Mouse (Mus musculus): ENCODE data around the gene Phf5a. TPM values are rescaled to one million over a fixed set of nuclear protein-coding genes. Genes with fewer than 3 reads are reported as not detected.
"Not testable (repeated sequence)": the region's sequence is repeated elsewhere in the genome, so short reads cannot be mapped to it uniquely, and the experiment has no call there.

Phf5a gene
- 10 to 100 TPM in 13 of 26 experiments, 1 to 10 TPM in 13; 5.7 to 60.5 (median 10.2) TPM for total RNA-seq (2018; cell fraction: chromatin; rRNA removed)
- 10 to 100 TPM; 18.9 to 30.8 (median 26.2) TPM for total RNA-seq (2018; cell fraction: cytosol; rRNA removed)
- total RNA-seq (2018; cell fraction: nucleus; rRNA removed), result 10 to 100 TPM in 23 of 26 experiments, 1 to 10 TPM in 3; 5.7 to 27.1 (median 16.4) TPM
- 24.7 to 37.1 TPM (median 25.5 TPM) in 3 replicates for polyA plus RNA-seq (2018)

GRCm38 (mm10) chr15:81871604-81872261 is at the start of gene Phf5a:
Phf5a (minus strand) TSS chr15:81871911.
- H3K4me3 ChIP-seq (ENCODE audit: inconsistent target), result peak within 1 kb of the TSS; percentile 98
- H3K79me2 ChIP-seq (ENCODE audit: inconsistent target), result peaks cover 85% of the 10 kb centered on the region
- H3K36me3 ChIP-seq (ENCODE audit: inconsistent target), result peaks cover 40% of the 10 kb centered on the region
- WGBS (ENCODE audit: missing documents), result under 1% methylated on average over 30 of the region's 30 CpGs
- peak within 1 kb of the TSS; percentile 97 for H3K27ac ChIP-seq

- H3K27ac ChIP-seq, result no peak overlapping the region
- WGBS (ENCODE audit: missing documents), result 95% methylated on average over 5 of the region's 5 CpGs
- H3K79me2 ChIP-seq (ENCODE audit: inconsistent target), result peaks cover 11% of the 10 kb centered on the region; the same call in 1 of the 2 replicates
- H3K4me3 ChIP-seq (ENCODE audit: inconsistent target), result no peak overlapping the region
- peaks cover 4% of the 10 kb centered on the region; the same call in 1 of the 2 replicates for H3K36me3 ChIP-seq (ENCODE audit: inconsistent target)
These were observed 49.5 kb upstream of the Phf5a start for GRCm38 (mm10) chr15:81921255-81921654.

GRCm38 (mm10) chr15:81920546-81921217 is 49.0 kb upstream of the Phf5a start:
- Histone ChIP-seq H3K79me2 (ENCODE audit: inconsistent target) (peaks cover 11% of the 10 kb centered on the region; the same call in 1 of the 2 replicates), H3K36me3 (ENCODE audit: inconsistent target) (peaks cover 10% of the 10 kb centered on the region; the same call in 1 of the 2 replicates), H3K4me3 (ENCODE audit: inconsistent target) (no peak overlapping the region), H3K27ac (no peak overlapping the region)
- 96% methylated on average over 10 of the region's 10 CpGs for WGBS (ENCODE audit: missing documents)

- peaks cover 26% of the 10 kb centered on the region for H3K36me3 ChIP-seq (ENCODE audit: inconsistent target)
- WGBS (ENCODE audit: missing documents), result 96% methylated on average over 5 of the region's 5 CpGs
These were observed 47.4 kb upstream of the Phf5a start for GRCm38 (mm10) chr15:81919062-81919461.

GRCm38 (mm10) chr15:81917621-81918463 is 46.1 kb upstream of the Phf5a start:
- 73% methylated on average over 6 of the region's 6 CpGs for WGBS (ENCODE audit: missing documents)
- Histone ChIP-seq H3K36me3 (ENCODE audit: inconsistent target) (peaks cover 38% of the 10 kb centered on the region), H3K27ac (no peak overlapping the region), H3K79me2 (ENCODE audit: inconsistent target) (no peaks in the 10 kb centered on the region), H3K4me3 (ENCODE audit: inconsistent target) (no peak overlapping the region)

More at GRCm38 (mm10) chr15:81919062-81919461, 47.4 kb upstream of the Phf5a start:
- peaks cover 5% of the 10 kb centered on the region; the same call in 1 of the 2 replicates for H3K79me2 ChIP-seq (ENCODE audit: inconsistent target)
- H3K27ac ChIP-seq, result no peak overlapping the region
- H3K4me3 ChIP-seq (ENCODE audit: inconsistent target), result no peak overlapping the region

- 87% methylated on average over 12 of the region's 12 CpGs for WGBS (ENCODE audit: missing documents)
- Histone ChIP-seq H3K27ac (no peak overlapping the region), H3K79me2 (ENCODE audit: inconsistent target) (no peaks in the 10 kb centered on the region), H3K36me3 (ENCODE audit: inconsistent target) (peaks cover 44% of the 10 kb centered on the region), H3K4me3 (ENCODE audit: inconsistent target) (no peak overlapping the region)
These were observed 45.5 kb upstream of the Phf5a start for GRCm38 (mm10) chr15:81917201-81917600.

GRCm38 (mm10) chr15:81915663-81916062 is 44.0 kb upstream of the Phf5a start:
- Histone ChIP-seq H3K4me3 (ENCODE audit: inconsistent target) (no peak overlapping the region), H3K27ac (no peak overlapping the region), H3K79me2 (ENCODE audit: inconsistent target) (no peaks in the 10 kb centered on the region), H3K36me3 (ENCODE audit: inconsistent target) (peaks cover 60% of the 10 kb centered on the region)
- WGBS (ENCODE audit: missing documents), result 89% methylated on average over 5 of the region's 5 CpGs

- Histone ChIP-seq H3K27ac (no peak overlapping the region), H3K79me2 (ENCODE audit: inconsistent target) (no peaks in the 10 kb centered on the region), H3K4me3 (ENCODE audit: inconsistent target) (no peak overlapping the region), H3K36me3 (ENCODE audit: inconsistent target) (peaks cover 70% of the 10 kb centered on the region)
- WGBS (ENCODE audit: missing documents), result 82% methylated on average over 5 of the region's 5 CpGs
These were observed 43.0 kb upstream of the Phf5a start for GRCm38 (mm10) chr15:81914668-81915067.

- Histone ChIP-seq H3K27ac (no peak overlapping the region), H3K36me3 (ENCODE audit: inconsistent target) (peaks cover 86% of the 10 kb centered on the region), H3K4me3 (ENCODE audit: inconsistent target) (no peak overlapping the region), H3K79me2 (ENCODE audit: inconsistent target) (no peaks in the 10 kb centered on the region)
- WGBS (ENCODE audit: missing documents), result 93% methylated on average over 2 of the region's 2 CpGs
These were observed 40.8 kb upstream of the Phf5a start for GRCm38 (mm10) chr15:81912498-81912897.

- WGBS (ENCODE audit: missing documents), result 94% methylated on average over 4 of the region's 4 CpGs
- H3K79me2 ChIP-seq (ENCODE audit: inconsistent target); H3K27ac ChIP-seq; H3K4me3 ChIP-seq (ENCODE audit: inconsistent target): not testable (repeated sequence)
- peaks cover 92% of the 10 kb centered on the region for H3K36me3 ChIP-seq (ENCODE audit: inconsistent target)
These were observed 37.1 kb upstream of the Phf5a start for GRCm38 (mm10) chr15:81908767-81909166.

GRCm38 (mm10) chr15:81907953-81908352 is 36.2 kb upstream of the Phf5a start:
- WGBS (ENCODE audit: missing documents), result 89% methylated on average over 8 of the region's 8 CpGs
- no peaks in the 10 kb centered on the region for H3K79me2 ChIP-seq (ENCODE audit: inconsistent target)
- peaks cover 92% of the 10 kb centered on the region for H3K36me3 ChIP-seq (ENCODE audit: inconsistent target)
- H3K4me3 ChIP-seq (ENCODE audit: inconsistent target), result no peak overlapping the region
- no peak overlapping the region for H3K27ac ChIP-seq

GRCm38 (mm10) chr15:81904939-81905338 is 33.2 kb upstream of the Phf5a start:
- peaks cover 88% of the 10 kb centered on the region for H3K36me3 ChIP-seq (ENCODE audit: inconsistent target)
- H3K4me3 ChIP-seq (ENCODE audit: inconsistent target), result no peak overlapping the region
- 46% methylated on average over 2 of the region's 2 CpGs for WGBS (ENCODE audit: missing documents)
- no peaks in the 10 kb centered on the region for H3K79me2 ChIP-seq (ENCODE audit: inconsistent target)
- no peak overlapping the region for H3K27ac ChIP-seq

- peaks cover 69% of the 10 kb centered on the region for H3K36me3 ChIP-seq (ENCODE audit: inconsistent target)
- H3K27ac ChIP-seq, result no peak overlapping the region
These were observed 27.0 kb upstream of the Phf5a start for GRCm38 (mm10) chr15:81898751-81899150.

GRCm38 (mm10) chr15:81897607-81898285 is 26.0 kb upstream of the Phf5a start:
- H3K79me2 ChIP-seq (ENCODE audit: inconsistent target), result no peaks in the 10 kb centered on the region
- no peak overlapping the region for H3K27ac ChIP-seq
- peaks cover 59% of the 10 kb centered on the region for H3K36me3 ChIP-seq (ENCODE audit: inconsistent target)
- H3K4me3 ChIP-seq (ENCODE audit: inconsistent target), result no peak overlapping the region
- WGBS (ENCODE audit: missing documents), result 91% methylated on average over 5 of the region's 5 CpGs

More at GRCm38 (mm10) chr15:81898751-81899150, 27.0 kb upstream of the Phf5a start:
- no peak overlapping the region for H3K4me3 ChIP-seq (ENCODE audit: inconsistent target)
- no peaks in the 10 kb centered on the region for H3K79me2 ChIP-seq (ENCODE audit: inconsistent target)
- 86% methylated on average over 2 of the region's 2 CpGs for WGBS (ENCODE audit: missing documents)
